Mouse (Mus musculus): Measurements from ENCODE around the gene Olfr194. TPM values are rescaled to one million over a fixed set of nuclear protein-coding genes. Genes with fewer than 3 reads are reported as not detected.
"Not testable (repeated sequence)": the region's sequence is repeated elsewhere in the genome, so short reads cannot be mapped to it uniquely, and the experiment has no call there.

Olfr194 gene
- not detected in 2 replicates for polyA plus RNA-seq (2014; fragmentation: Nextera tagmentation; extraction: Ambion mirVana)

- ATAC-seq (replicated peaks; ENCODE audit: insufficient number of reproducible peaks, low FRiP score, low TSS enrichment), result no peak
Observed at GRCm38 (mm10) chr16:59120969-59121368, at the start of gene Olfr194. TSS of gene Olfr194 (minus strand) at chr16:59121069.

GRCm38 (mm10) chr16:59170354-59170753 lies 49.5 kb upstream of the Olfr194 start, which contains the start of gene Olfr196:
TSS of gene Olfr196 (minus strand) at chr16:59170454.
- WGBS (ENCODE audit: insufficient replicate concordance), result 67% methylated on average over 3 of the region's 3 CpGs
- ATAC-seq (replicated peaks; ENCODE audit: insufficient number of reproducible peaks, low FRiP score, low TSS enrichment), result no peak
- H3K9me3 ChIP-seq (replicated peaks; ENCODE audit: control insufficient read depth, low read length), result no peaks in the 10 kb centered on the region

More at GRCm38 (mm10) chr16:59120969-59121368, at the start of gene Olfr194:
- Histone ChIP-seq H3K4me2 (no peak within 1 kb of the TSS), H3K9ac (ENCODE audit: low read depth, low read length) (no peak within 1 kb of the TSS), H3K9me3 (replicated peaks; ENCODE audit: control insufficient read depth, low read length) (peaks cover 3% of the 10 kb centered on the region; the same call in 1 of the 2 replicates), H3K4me1 (ENCODE audit: control insufficient read depth, insufficient read depth, low read length) (no peaks in the 10 kb centered on the region), H3K4me3 (ENCODE audit: low read depth, low read length) (no peak within 1 kb of the TSS), H3K27me3 (ENCODE audit: control insufficient read depth, insufficient read depth, low read length) (no peaks in the 10 kb centered on the region), H3K36me3 (ENCODE audit: control insufficient read depth, insufficient read depth, low read length) (no peaks in the 10 kb centered on the region), H3K27ac (ENCODE audit: low read depth, low read length) (no peak within 1 kb of the TSS)

GRCm38 (mm10) chr16:59151996-59152395 lies 31.1 kb upstream of the Olfr194 start:
- Histone ChIP-seq H3K4me3 (ENCODE audit: low read depth, low read length) (no peak overlapping the region), H3K9ac (ENCODE audit: low read depth, low read length) (no peak overlapping the region), H3K27ac (ENCODE audit: low read depth, low read length) (no peak overlapping the region), H3K9me3 (replicated peaks; ENCODE audit: control insufficient read depth, low read length) (no peaks in the 10 kb centered on the region), H3K4me2 (no peak overlapping the region), H3K36me3 (ENCODE audit: control insufficient read depth, insufficient read depth, low read length) (no peaks in the 10 kb centered on the region), H3K27me3 (ENCODE audit: control insufficient read depth, insufficient read depth, low read length) (no peaks in the 10 kb centered on the region), H3K4me1 (ENCODE audit: control insufficient read depth, insufficient read depth, low read length) (no peaks in the 10 kb centered on the region)
- no peak for ATAC-seq (replicated peaks; ENCODE audit: insufficient number of reproducible peaks, low FRiP score, low TSS enrichment)
- WGBS (ENCODE audit: insufficient replicate concordance), result 91% methylated on average over 2 of the region's 2 CpGs

More at GRCm38 (mm10) chr16:59170354-59170753, 49.5 kb upstream of the Olfr194 start, which contains the start of gene Olfr196:
- Histone ChIP-seq H3K4me3 (ENCODE audit: low read depth, low read length) (no peak within 1 kb of the TSS), H3K27me3 (ENCODE audit: control insufficient read depth, insufficient read depth, low read length) (no peaks in the 10 kb centered on the region), H3K4me1 (ENCODE audit: control insufficient read depth, insufficient read depth, low read length) (no peaks in the 10 kb centered on the region), H3K27ac (ENCODE audit: low read depth, low read length) (no peak within 1 kb of the TSS), H3K9ac (ENCODE audit: low read depth, low read length) (no peak within 1 kb of the TSS), H3K36me3 (ENCODE audit: control insufficient read depth, insufficient read depth, low read length) (no peaks in the 10 kb centered on the region), H3K4me2 (no peak within 1 kb of the TSS)

- ATAC-seq (replicated peaks; ENCODE audit: insufficient number of reproducible peaks, low FRiP score, low TSS enrichment), result no peak
- Histone ChIP-seq H3K27ac (ENCODE audit: low read depth, low read length) (no peak within 1 kb of the TSS), H3K4me1 (ENCODE audit: control insufficient read depth, insufficient read depth, low read length) (no peaks in the 10 kb centered on the region), H3K4me2 (no peak within 1 kb of the TSS), H3K27me3 (ENCODE audit: control insufficient read depth, insufficient read depth, low read length) (no peaks in the 10 kb centered on the region), H3K9me3 (replicated peaks; ENCODE audit: control insufficient read depth, low read length) (no peaks in the 10 kb centered on the region), H3K36me3 (ENCODE audit: control insufficient read depth, insufficient read depth, low read length) (no peaks in the 10 kb centered on the region), H3K9ac (ENCODE audit: low read depth, low read length) (no peak within 1 kb of the TSS), H3K4me3 (ENCODE audit: low read depth, low read length) (no peak within 1 kb of the TSS)
- 80% methylated on average over 1 of the region's 1 CpGs for WGBS (ENCODE audit: insufficient replicate concordance)
Observed at GRCm38 (mm10) chr16:59146746-59147145, 25.9 kb upstream of the Olfr194 start, which contains the start of gene Olfr195. TSS of gene Olfr195 (plus strand) at chr16:59147046.

- no peaks in the 10 kb centered on the region for H3K27me3 ChIP-seq (ENCODE audit: control insufficient read depth, insufficient read depth, low read length)
- no peak overlapping the region for H3K27ac ChIP-seq (ENCODE audit: low read depth, low read length)
- H3K4me2 ChIP-seq, result no peak overlapping the region
- no peak overlapping the region for H3K9ac ChIP-seq (ENCODE audit: low read depth, low read length)
- H3K9me3 ChIP-seq (replicated peaks; ENCODE audit: control insufficient read depth, low read length), result no peaks in the 10 kb centered on the region
- no peak overlapping the region for H3K4me3 ChIP-seq (ENCODE audit: low read depth, low read length)
- H3K36me3 ChIP-seq (ENCODE audit: control insufficient read depth, insufficient read depth, low read length), result no peaks in the 10 kb centered on the region
- no peaks in the 10 kb centered on the region for H3K4me1 ChIP-seq (ENCODE audit: control insufficient read depth, insufficient read depth, low read length)
- ATAC-seq (replicated peaks; ENCODE audit: insufficient number of reproducible peaks, low FRiP score, low TSS enrichment), result no peak
Observed at GRCm38 (mm10) chr16:59141105-59141504, 20.2 kb upstream of the Olfr194 start.

- Histone ChIP-seq H3K9ac (ENCODE audit: low read depth, low read length) (no peak overlapping the region), H3K4me1 (ENCODE audit: control insufficient read depth, insufficient read depth, low read length) (no peaks in the 10 kb centered on the region), H3K9me3 (replicated peaks; ENCODE audit: control insufficient read depth, low read length) (peaks cover 3% of the 10 kb centered on the region), H3K4me3 (ENCODE audit: low read depth, low read length) (no peak overlapping the region), H3K27ac (ENCODE audit: low read depth, low read length) (no peak overlapping the region), H3K4me2 (no peak overlapping the region), H3K36me3 (ENCODE audit: control insufficient read depth, insufficient read depth, low read length) (no peaks in the 10 kb centered on the region), H3K27me3 (ENCODE audit: control insufficient read depth, insufficient read depth, low read length) (no peaks in the 10 kb centered on the region)
- WGBS (ENCODE audit: insufficient replicate concordance), result 83% methylated on average over 1 of the region's 1 CpGs
- no peak for ATAC-seq (replicated peaks; ENCODE audit: insufficient number of reproducible peaks, low FRiP score, low TSS enrichment)
Observed at GRCm38 (mm10) chr16:59130740-59131139, 9.9 kb upstream of the Olfr194 start.

- Histone ChIP-seq H3K9me3 (replicated peaks; ENCODE audit: control insufficient read depth, low read length) (peaks cover 3% of the 10 kb centered on the region; the same call in 1 of the 2 replicates), H3K27me3 (ENCODE audit: control insufficient read depth, insufficient read depth, low read length) (no peaks in the 10 kb centered on the region), H3K36me3 (ENCODE audit: control insufficient read depth, insufficient read depth, low read length) (no peaks in the 10 kb centered on the region), H3K27ac (ENCODE audit: low read depth, low read length) (no peak within 1 kb of the TSS), H3K4me2 (no peak within 1 kb of the TSS), H3K4me3 (ENCODE audit: low read depth, low read length) (no peak within 1 kb of the TSS), H3K9ac (ENCODE audit: low read depth, low read length) (no peak within 1 kb of the TSS), H3K4me1 (ENCODE audit: control insufficient read depth, insufficient read depth, low read length) (no peaks in the 10 kb centered on the region)
- ATAC-seq (replicated peaks; ENCODE audit: insufficient number of reproducible peaks, low FRiP score, low TSS enrichment), result no peak
- WGBS (ENCODE audit: insufficient replicate concordance), result 68% methylated on average over 1 of the region's 1 CpGs
Observed at GRCm38 (mm10) chr16:59111781-59112180, 9.1 kb downstream of the Olfr194 start, which contains the start of gene Olfr193. TSS of gene Olfr193 (minus strand) at chr16:59111881.

GRCm38 (mm10) chr16:59108522-59108921 lies 12.3 kb downstream of the Olfr194 start:
- not testable (repeated sequence) for H3K36me3 ChIP-seq (ENCODE audit: control insufficient read depth, insufficient read depth, low read length); H3K4me3 ChIP-seq (ENCODE audit: low read depth, low read length); H3K9me3 ChIP-seq (replicated peaks; ENCODE audit: control insufficient read depth, low read length); H3K4me1 ChIP-seq (ENCODE audit: control insufficient read depth, insufficient read depth, low read length); H3K4me2 ChIP-seq; H3K27ac ChIP-seq (ENCODE audit: low read depth, low read length); H3K9ac ChIP-seq (ENCODE audit: low read depth, low read length); H3K27me3 ChIP-seq (ENCODE audit: control insufficient read depth, insufficient read depth, low read length); ATAC-seq (replicated peaks; ENCODE audit: insufficient number of reproducible peaks, low FRiP score, low TSS enrichment)
- 51% methylated on average over 5 of the region's 5 CpGs for WGBS (ENCODE audit: insufficient replicate concordance)

- ATAC-seq (replicated peaks; ENCODE audit: insufficient number of reproducible peaks, low FRiP score, low TSS enrichment), result no peak
- Histone ChIP-seq H3K9ac (ENCODE audit: low read depth, low read length) (no peak overlapping the region), H3K27me3 (ENCODE audit: control insufficient read depth, insufficient read depth, low read length) (no peaks in the 10 kb centered on the region), H3K27ac (ENCODE audit: low read depth, low read length) (no peak overlapping the region), H3K4me1 (ENCODE audit: control insufficient read depth, insufficient read depth, low read length) (no peaks in the 10 kb centered on the region), H3K36me3 (ENCODE audit: control insufficient read depth, insufficient read depth, low read length) (no peaks in the 10 kb centered on the region), H3K4me2 (no peak overlapping the region), H3K4me3 (ENCODE audit: low read depth, low read length) (no peak overlapping the region), H3K9me3 (replicated peaks; ENCODE audit: control insufficient read depth, low read length) (no peaks in the 10 kb centered on the region)
- WGBS (ENCODE audit: insufficient replicate concordance), result 77% methylated on average over 2 of the region's 2 CpGs
Observed at GRCm38 (mm10) chr16:59105312-59105711, 15.6 kb downstream of the Olfr194 start.

Data from heart, embryonic 11.5 days (tissue).